Mouse (Mus musculus) lung, embryonic 15.5 days (tissue): ENCODE measurements around the gene Cmtr1. TPM values are rescaled to one million over a fixed set of nuclear protein-coding genes. Genes with fewer than 3 reads are reported as not detected.

Source experiments
- ATAC-seq: fragments of 200-750 bp; cut with Nextera tagmentation; 2 replicates; pipeline ENCODE4 v1.8.0; 2017; ENCODE audit warnings: moderate number of reproducible peaks, borderline replicate concordance; ENCODE audit not compliant: low FRiP score, low TSS enrichment; ENCODE audit errors: extremely low read depth
- H3K27ac ChIP-seq: fragments of 300-500 bp; sonication (generic); 2 replicates; pipeline ENCODE4 v1.5.1; 2015; ENCODE audit warnings: moderate library complexity, mild to moderate bottlenecking, inconsistent platforms
- H3K27me3 ChIP-seq: fragments of 300-500 bp; sonication (generic); 2 replicates; pipeline ENCODE4 v1.6.1; 2015; ENCODE audit warnings: inconsistent platforms
- H3K36me3 ChIP-seq: fragments of 300-500 bp; sonication (generic); 2 replicates; pipeline ENCODE4 v1.6.1; 2015; ENCODE audit warnings: inconsistent platforms
- H3K4me1 ChIP-seq: fragments of 300-500 bp; sonication (generic); 2 replicates; pipeline ENCODE4 v1.6.1; 2015; ENCODE audit warnings: inconsistent platforms
- H3K4me2 ChIP-seq: fragments of 300-500 bp; sonication (generic); 2 replicates; pipeline ENCODE4 v1.6.1; 2015; ENCODE audit warnings: inconsistent platforms, mild to moderate bottlenecking, moderate library complexity
- H3K4me3 ChIP-seq: fragments of 300-500 bp; sonication (generic); 2 replicates; pipeline ENCODE4 v1.5.1; 2015; ENCODE audit warnings: mild to moderate bottlenecking, inconsistent platforms
- H3K9ac ChIP-seq: fragments of 300-500 bp; sonication (generic); 2 replicates; pipeline ENCODE4 v1.6.1; 2015; ENCODE audit warnings: inconsistent platforms
- H3K9me3 ChIP-seq: fragments of 300-500 bp; sonication (generic); 2 replicates; pipeline ENCODE4 v1.6.1; 2016; ENCODE audit warnings: inconsistent platforms
- WGBS: fragments of 180-500 bp; shearing (Covaris S2); methylation state at CpG from one replicate; pipeline ENCODE4 v1.1.7; 2015; 5-methylcytosine and 5-hydroxymethylcytosine counted together
- polyA plus RNA-seq: library from polyadenylated mRNA; unstranded; fragments of >200 nt; fragmentation: Nextera tagmentation; extraction: Ambion mirVana; gene quantifications from 2 replicates; pipeline ENCODE4 v1.2.1, GENCODE M21; 2015

The Cmtr1 gene
- polyA plus RNA-seq, 1 experiment from 2014 or later, result 119 TPM

- Histone ChIP-seq H3K9ac (no peak overlapping the region), H3K4me2 (no peak overlapping the region), H3K4me1 (no peaks in the 10 kb centered on the region), H3K36me3 (peaks cover 77% of the 10 kb centered on the region), H3K27me3 (no peaks in the 10 kb centered on the region), H3K4me3 (no peak overlapping the region), H3K27ac (no peak overlapping the region), H3K9me3 (no peaks in the 10 kb centered on the region)
- ATAC-seq, result no peak
- 93% methylated on average over 10 of the region's 10 CpGs for WGBS
Measured at GRCm38 (mm10) chr17:29688610-29689009, 28.2 kb downstream of the Cmtr1 start.

DNA sequence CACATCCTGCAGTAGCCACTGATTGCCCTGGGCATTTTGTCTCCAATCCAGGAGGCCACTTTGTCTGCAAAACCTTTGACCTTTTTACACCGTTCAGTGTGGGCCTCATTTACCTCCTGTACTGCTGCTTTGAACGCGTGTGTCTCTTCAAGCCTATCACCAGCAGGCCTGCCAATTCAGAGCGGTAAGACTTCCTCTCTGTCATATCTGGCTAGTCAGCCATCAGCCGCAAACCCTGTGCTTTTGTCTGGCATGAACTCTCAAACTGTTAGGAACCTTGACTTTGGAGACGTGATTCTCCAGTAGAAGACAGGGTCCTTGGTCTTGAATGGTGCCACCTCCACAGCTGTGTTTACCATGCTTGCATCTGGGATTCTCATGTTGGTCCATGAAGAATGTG lies 29.9 kb downstream of the Cmtr1 start:
- H3K4me1 ChIP-seq, result no peaks in the 10 kb centered on the region
- H3K27ac ChIP-seq, result no peak overlapping the region
- no peaks in the 10 kb centered on the region for H3K27me3 ChIP-seq
- ATAC-seq, result no peak
- H3K9me3 ChIP-seq, result no peaks in the 10 kb centered on the region
- no peak overlapping the region for H3K9ac ChIP-seq
- H3K36me3 ChIP-seq, result peaks cover 76% of the 10 kb centered on the region
- WGBS, result 76% methylated on average over 6 of the region's 6 CpGs
- no peak overlapping the region for H3K4me2 ChIP-seq
- H3K4me3 ChIP-seq, result no peak overlapping the region

- ATAC-seq, result no peak
- no peak overlapping the region for H3K9ac ChIP-seq
- no peak overlapping the region for H3K4me2 ChIP-seq
Measured at GRCm38 (mm10) chr17:29692827-29693226, 32.4 kb downstream of the Cmtr1 start.

GRCm38 (mm10) chr17:29693571-29693970 lies 33.2 kb downstream of the Cmtr1 start:
- Histone ChIP-seq H3K4me2 (no peak overlapping the region), H3K27ac (no peak overlapping the region), H3K9me3 (no peaks in the 10 kb centered on the region), H3K36me3 (peaks cover 73% of the 10 kb centered on the region), H3K27me3 (no peaks in the 10 kb centered on the region), H3K4me1 (no peaks in the 10 kb centered on the region), H3K4me3 (no peak overlapping the region), H3K9ac (no peak overlapping the region)
- no peak for ATAC-seq
- WGBS, result 73% methylated on average over 2 of the region's 2 CpGs

More at GRCm38 (mm10) chr17:29692827-29693226, 32.4 kb downstream of the Cmtr1 start:
- H3K36me3 ChIP-seq, result peaks cover 72% of the 10 kb centered on the region
- H3K27me3 ChIP-seq, result no peaks in the 10 kb centered on the region
- 82% methylated on average over 2 of the region's 2 CpGs for WGBS
- H3K4me3 ChIP-seq, result no peak overlapping the region
- no peaks in the 10 kb centered on the region for H3K9me3 ChIP-seq
- no peaks in the 10 kb centered on the region for H3K4me1 ChIP-seq
- H3K27ac ChIP-seq, result no peak overlapping the region

GRCm38 (mm10) chr17:29694516-29694915 lies 34.1 kb downstream of the Cmtr1 start:
- H3K36me3 ChIP-seq, result peaks cover 78% of the 10 kb centered on the region
- H3K9ac ChIP-seq, result no peak overlapping the region
- H3K4me1 ChIP-seq, result no peaks in the 10 kb centered on the region
- no peak for ATAC-seq
- no peak overlapping the region for H3K4me3 ChIP-seq
- H3K27me3 ChIP-seq, result no peaks in the 10 kb centered on the region
- H3K27ac ChIP-seq, result no peak overlapping the region
- H3K4me2 ChIP-seq, result no peak overlapping the region
- H3K9me3 ChIP-seq, result no peaks in the 10 kb centered on the region
- WGBS, result 86% methylated on average over 4 of the region's 4 CpGs

- 93% methylated on average over 8 of the region's 8 CpGs for WGBS
- H3K36me3 ChIP-seq, result peaks cover 79% of the 10 kb centered on the region
- H3K4me2 ChIP-seq, result no peak overlapping the region
- no peaks in the 10 kb centered on the region for H3K4me1 ChIP-seq
- no peaks in the 10 kb centered on the region for H3K27me3 ChIP-seq
- no peak for ATAC-seq
- no peaks in the 10 kb centered on the region for H3K9me3 ChIP-seq
- H3K27ac ChIP-seq, result no peak overlapping the region
- H3K9ac ChIP-seq, result no peak overlapping the region
- no peak overlapping the region for H3K4me3 ChIP-seq
Measured at GRCm38 (mm10) chr17:29696940-29697339, 36.5 kb downstream of the Cmtr1 start.

GRCm38 (mm10) chr17:29698421-29698820 lies 38.0 kb downstream of the Cmtr1 start:
- peaks cover 93% of the 10 kb centered on the region for H3K36me3 ChIP-seq

GRCm38 (mm10) chr17:29700573-29700972 lies 40.2 kb downstream of the Cmtr1 start:
- ATAC-seq, result no peak
- Histone ChIP-seq H3K36me3 (peaks cover 86% of the 10 kb centered on the region), H3K4me3 (no peak overlapping the region), H3K27me3 (no peaks in the 10 kb centered on the region), H3K9ac (no peak overlapping the region), H3K9me3 (no peaks in the 10 kb centered on the region), H3K4me2 (no peak overlapping the region), H3K4me1 (no peaks in the 10 kb centered on the region), H3K27ac (no peak overlapping the region)
- 94% methylated on average over 7 of the region's 7 CpGs for WGBS

More at GRCm38 (mm10) chr17:29698421-29698820, 38.0 kb downstream of the Cmtr1 start:
- H3K4me2 ChIP-seq, result no peak overlapping the region
- H3K9ac ChIP-seq, result no peak overlapping the region
- no peaks in the 10 kb centered on the region for H3K27me3 ChIP-seq
- no peak overlapping the region for H3K4me3 ChIP-seq
- WGBS, result 83% methylated on average over 6 of the region's 6 CpGs
- H3K9me3 ChIP-seq, result no peaks in the 10 kb centered on the region
- no peaks in the 10 kb centered on the region for H3K4me1 ChIP-seq
- ATAC-seq, result no peak
- no peak overlapping the region for H3K27ac ChIP-seq

DNA sequence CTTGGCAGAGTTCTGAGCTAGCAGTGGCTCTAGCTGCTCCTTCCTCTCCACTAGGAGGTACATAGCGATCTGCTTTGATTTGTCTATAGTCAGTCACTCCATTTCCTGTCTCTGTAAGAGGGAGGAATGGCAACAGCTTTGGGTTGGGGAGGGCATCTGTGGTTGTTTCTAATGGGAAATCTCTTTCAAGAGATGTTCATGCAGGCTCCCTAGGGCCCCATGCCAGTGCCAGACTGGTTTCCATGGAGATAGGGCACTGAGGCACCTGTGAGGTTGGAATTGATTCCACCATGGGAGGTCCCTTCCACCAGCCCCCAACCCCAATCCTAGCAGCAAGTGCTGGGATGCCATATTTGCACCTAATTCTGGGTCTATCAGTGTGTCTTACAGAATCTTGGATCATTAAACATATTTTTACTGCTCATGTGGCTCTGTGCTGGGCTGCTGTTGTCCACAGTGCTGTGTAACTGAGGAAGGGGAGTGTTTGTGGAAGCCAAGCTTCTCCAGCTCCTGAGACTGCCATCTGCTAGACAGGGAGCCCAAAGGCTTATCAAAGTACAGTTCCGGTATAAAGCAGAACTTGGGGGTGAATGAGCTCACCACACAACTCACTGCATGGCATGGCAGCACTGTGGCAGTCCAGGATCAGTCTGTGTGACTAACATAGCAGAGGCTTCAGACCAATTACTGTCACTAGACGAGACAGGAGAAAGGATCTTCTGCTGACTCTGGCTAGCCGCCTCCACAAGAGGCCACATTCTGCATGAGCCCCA lies 42.7 kb downstream of the Cmtr1 start:
- no peaks in the 10 kb centered on the region for H3K27me3 ChIP-seq
- H3K9ac ChIP-seq, result no peak overlapping the region
- H3K4me1 ChIP-seq, result 0 out of 2 replicates have a peak, but pooled peaks cover 4% of the 10 kb centered on the region
- 74% methylated on average over 4 of the region's 4 CpGs for WGBS
- peaks cover 66% of the 10 kb centered on the region for H3K36me3 ChIP-seq
- no peak overlapping the region for H3K4me2 ChIP-seq
- no peak overlapping the region for H3K4me3 ChIP-seq
- no peaks in the 10 kb centered on the region for H3K9me3 ChIP-seq
- no peak overlapping the region for H3K27ac ChIP-seq
- no peak for ATAC-seq

GRCm38 (mm10) chr17:29704781-29705180 lies 44.4 kb downstream of the Cmtr1 start:
- Histone ChIP-seq H3K4me3 (no peak overlapping the region), H3K4me2 (no peak overlapping the region), H3K9ac (no peak overlapping the region), H3K9me3 (no peaks in the 10 kb centered on the region), H3K27me3 (no peaks in the 10 kb centered on the region), H3K4me1 (peaks cover 7% of the 10 kb centered on the region), H3K27ac (no peak overlapping the region), H3K36me3 (peaks cover 50% of the 10 kb centered on the region)
- ATAC-seq, result 0 out of 2 replicates have a peak, but pooled peaks have one; percentile 32
- 28% methylated on average over 3 of the region's 3 CpGs for WGBS

DNA sequence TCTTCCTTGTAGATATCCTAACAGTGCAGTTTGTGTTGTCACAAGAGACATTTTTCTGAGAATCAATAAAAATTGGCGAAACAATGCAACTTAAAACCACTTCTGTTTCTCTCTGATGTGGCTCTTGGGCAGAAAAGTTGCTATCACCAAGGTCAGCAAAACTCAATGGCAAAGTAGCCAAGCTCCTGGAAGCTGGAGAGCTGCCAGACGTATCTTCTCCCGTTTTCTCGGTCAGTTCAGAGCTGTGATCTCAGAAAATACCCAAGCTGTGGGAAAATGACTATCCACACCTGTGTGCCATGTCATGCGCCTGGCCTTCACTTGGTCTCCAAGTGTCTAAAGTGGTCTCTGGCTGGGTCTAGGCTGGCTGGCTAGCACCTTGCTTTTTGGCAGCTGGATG lies 45.5 kb downstream of the Cmtr1 start:
- Histone ChIP-seq H3K27ac (no peak overlapping the region), H3K9me3 (no peaks in the 10 kb centered on the region), H3K4me1 (peaks cover 18% of the 10 kb centered on the region), H3K9ac (no peak overlapping the region), H3K36me3 (peaks cover 39% of the 10 kb centered on the region), H3K27me3 (no peaks in the 10 kb centered on the region), H3K4me3 (no peak overlapping the region), H3K4me2 (no peak overlapping the region)
- ATAC-seq, result no peak
- WGBS, result 62% methylated on average over 5 of the region's 5 CpGs

DNA sequence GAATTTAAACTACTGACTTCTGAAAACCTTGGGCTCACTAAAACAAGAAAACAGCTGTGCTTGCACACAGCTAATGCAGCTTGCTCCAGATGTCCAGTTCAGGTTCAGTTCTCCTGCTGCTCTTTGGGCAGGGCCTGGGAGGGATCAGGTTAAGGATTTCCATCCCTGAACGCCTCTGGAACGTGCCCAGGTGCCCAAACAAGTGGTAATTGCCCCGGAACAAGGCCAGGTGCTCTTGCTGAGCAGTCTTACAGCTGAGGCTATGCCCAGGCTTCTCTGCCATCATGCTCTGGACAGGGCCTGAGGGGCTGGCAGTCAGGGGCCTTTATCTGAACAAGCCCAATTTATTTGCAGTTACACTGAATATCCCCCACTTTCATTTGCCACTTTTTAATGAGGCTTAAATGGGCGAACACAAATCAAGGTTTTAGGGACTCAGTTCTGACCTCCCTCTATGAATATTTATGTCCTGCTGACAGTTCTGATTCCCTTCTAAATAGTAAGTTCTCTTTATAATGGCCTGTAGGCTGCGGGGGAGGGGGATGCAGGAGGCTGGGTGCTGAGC lies 46.7 kb downstream of the Cmtr1 start:
- Histone ChIP-seq H3K9me3 (no peaks in the 10 kb centered on the region), H3K4me3 (no peak overlapping the region), H3K27ac (no peak overlapping the region), H3K4me2 (no peak overlapping the region), H3K27me3 (no peaks in the 10 kb centered on the region), H3K36me3 (peaks cover 27% of the 10 kb centered on the region), H3K9ac (no peak overlapping the region), H3K4me1 (peaks cover 26% of the 10 kb centered on the region)
- 60% methylated on average over 5 of the region's 5 CpGs for WGBS
- ATAC-seq, result no peak
